Mouse (Mus musculus) kidney, embryonic 16.5 days (tissue): ENCODE measurements around the gene Rwdd1. TPM values are rescaled to one million over a fixed set of nuclear protein-coding genes. Genes with fewer than 3 reads are reported as not detected.
A peak's percentile ranks its signal among the peaks of the same experiment; 100 is the strongest.
"Not testable (repeated sequence)": the region's sequence is repeated elsewhere in the genome, so short reads cannot be mapped to it uniquely, and the experiment has no call there.

Source experiments
- ATAC-seq: fragments of 200-750 bp; cut with Nextera tagmentation; 2 replicates; pipeline ENCODE4 v1.8.0; 2017; ENCODE audit warnings: moderate TSS enrichment; ENCODE audit not compliant: low FRiP score, low TSS enrichment
- H3K27ac ChIP-seq: fragments of 300-500 bp; sonication (generic); 2 replicates; pipeline ENCODE4 v1.5.1; 2014; ENCODE audit warnings: low read length
- H3K27me3 ChIP-seq: fragments of 300-500 bp; sonication (generic); 2 replicates; pipeline ENCODE4 v1.6.1; 2014; ENCODE audit warnings: low read length, control low read depth, mixed read lengths; ENCODE audit not compliant: insufficient read depth
- H3K36me3 ChIP-seq: fragments of 300-500 bp; sonication (generic); 2 replicates; pipeline ENCODE4 v1.6.1; 2014; ENCODE audit warnings: low read length, control low read depth, mixed read lengths; ENCODE audit not compliant: insufficient read depth
- H3K4me1 ChIP-seq: fragments of 300-500 bp; sonication (generic); 2 replicates; pipeline ENCODE4 v1.6.1; 2014; ENCODE audit warnings: low read length, control low read depth, mixed read lengths; ENCODE audit not compliant: insufficient read depth
- H3K4me2 ChIP-seq: fragments of 300-500 bp; sonication (generic); replicated peaks from 2 replicates; pipeline ENCODE4 v1.6.1; 2014; ENCODE audit warnings: low read depth, low read length
- H3K4me3 ChIP-seq: fragments of 300-500 bp; sonication (generic); 2 replicates; pipeline ENCODE4 v1.5.1; 2014; ENCODE audit warnings: mild to moderate bottlenecking, low read length
- H3K9ac ChIP-seq: fragments of 300-500 bp; sonication (generic); replicated peaks from 2 replicates; pipeline ENCODE4 v1.6.1; 2014; ENCODE audit warnings: low read length
- H3K9me3 ChIP-seq: fragments of 300-500 bp; sonication (generic); 2 replicates; pipeline ENCODE4 v1.6.1; 2016; ENCODE audit warnings: low read length, control low read depth
- WGBS: fragments of 180-500 bp; shearing (Covaris S2); extraction: QIAGEN DNeasy Blood & Tissue Kit; methylation state at CpG from one replicate; pipeline ENCODE4 v1.1.7; 2014; 5-methylcytosine and 5-hydroxymethylcytosine counted together
- polyA plus RNA-seq: library from polyadenylated mRNA; unstranded; fragments of >200 nt; fragmentation: Nextera tagmentation; extraction: Ambion mirVana; gene quantifications from 2 replicates; pipeline ENCODE4 v1.2.1, GENCODE M21; 2015

Gene Rwdd1
- polyA plus RNA-seq, 1 experiment from 2014 or later = 102 TPM

DNA sequence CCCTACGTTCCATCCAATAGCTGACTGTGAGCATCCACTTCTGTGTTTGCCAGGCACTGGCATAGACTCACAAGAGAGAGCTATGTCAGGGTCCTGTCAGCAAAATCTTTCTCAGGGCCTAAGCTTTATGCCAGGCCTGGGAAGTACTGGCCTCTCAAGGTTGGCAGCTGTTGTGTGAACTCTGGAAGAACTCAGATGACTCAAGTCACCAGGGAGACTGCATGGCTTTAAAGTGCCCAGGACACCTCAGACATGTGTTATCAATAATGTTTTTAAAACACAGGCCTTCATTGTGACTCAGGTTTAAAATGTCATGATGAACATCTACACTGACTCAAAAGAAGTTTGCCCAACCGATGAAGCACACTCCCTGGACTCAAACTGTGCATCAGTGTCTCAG is 6.2 kb downstream of the Rwdd1 start:
- WGBS = 96% methylated on average over 2 of the region's 2 CpGs
- Histone ChIP-seq H3K27me3 (no peaks in the 10 kb centered on the region), H3K9ac (no peak overlapping the region), H3K36me3 (0 out of 2 replicates have a peak, but pooled peaks cover 4% of the 10 kb centered on the region), H3K27ac (no peak overlapping the region), H3K4me1 (peaks cover 6% of the 10 kb centered on the region), H3K4me2 (no peak overlapping the region), H3K9me3 (no peaks in the 10 kb centered on the region), H3K4me3 (no peak overlapping the region)
- no peak for ATAC-seq

DNA sequence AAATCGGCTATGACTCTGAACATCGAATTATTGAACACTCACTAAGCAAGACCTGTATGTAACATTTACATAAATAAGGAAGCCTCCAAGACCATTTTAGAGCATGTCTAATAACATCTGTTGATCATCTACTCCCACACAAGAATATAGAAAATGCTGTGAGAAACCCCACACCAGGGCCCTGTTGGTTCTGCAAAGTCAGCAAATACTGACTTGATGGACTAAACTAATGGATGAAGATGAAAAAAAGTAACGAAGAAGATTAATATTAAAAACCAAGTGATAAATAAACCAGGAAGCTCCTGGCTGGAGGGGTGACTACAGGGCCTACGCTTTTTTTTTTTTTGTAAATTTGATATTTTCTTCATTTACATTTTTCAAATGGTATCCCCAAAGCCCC is 6.8 kb downstream of the Rwdd1 start:
- Histone ChIP-seq H3K4me2 (no peak overlapping the region), H3K4me1 (no peaks in the 10 kb centered on the region), H3K36me3 (0 out of 2 replicates have a peak, but pooled peaks cover 9% of the 10 kb centered on the region), H3K27me3 (no peaks in the 10 kb centered on the region), H3K4me3 (no peak overlapping the region), H3K9ac (no peak overlapping the region), H3K27ac (no peak overlapping the region), H3K9me3 (no peaks in the 10 kb centered on the region)
- ATAC-seq = no peak
- 97% methylated on average over 4 of the region's 4 CpGs for WGBS

DNA sequence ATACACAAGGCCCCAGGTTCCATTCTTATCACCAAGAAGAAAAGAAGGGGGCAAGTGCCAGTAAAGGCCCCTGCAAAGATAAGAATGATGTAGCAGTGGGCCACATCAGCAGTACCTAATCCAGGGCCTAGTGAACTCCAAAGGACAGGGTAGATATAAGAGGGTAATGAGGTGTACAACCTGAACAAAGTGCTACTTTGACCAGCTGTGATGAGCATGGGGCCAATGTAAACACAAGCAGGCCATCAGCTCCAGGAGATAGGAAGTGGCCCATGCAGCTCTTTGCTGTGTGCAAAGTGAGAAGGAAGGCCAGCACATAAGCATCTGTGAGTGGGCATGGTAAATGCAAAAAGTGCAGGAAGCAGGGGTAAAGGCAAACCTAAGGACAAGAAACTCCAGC is 21.0 kb downstream of the Rwdd1 start:
- no peaks in the 10 kb centered on the region for H3K9me3 ChIP-seq
- no peak overlapping the region for H3K4me3 ChIP-seq
- H3K4me1 ChIP-seq = no peaks in the 10 kb centered on the region
- no peak overlapping the region for H3K27ac ChIP-seq
- H3K9ac ChIP-seq = no peak overlapping the region
- peaks cover 63% of the 10 kb centered on the region for H3K36me3 ChIP-seq
- no peak for ATAC-seq
- H3K4me2 ChIP-seq = no peak overlapping the region
- no peaks in the 10 kb centered on the region for H3K27me3 ChIP-seq

DNA sequence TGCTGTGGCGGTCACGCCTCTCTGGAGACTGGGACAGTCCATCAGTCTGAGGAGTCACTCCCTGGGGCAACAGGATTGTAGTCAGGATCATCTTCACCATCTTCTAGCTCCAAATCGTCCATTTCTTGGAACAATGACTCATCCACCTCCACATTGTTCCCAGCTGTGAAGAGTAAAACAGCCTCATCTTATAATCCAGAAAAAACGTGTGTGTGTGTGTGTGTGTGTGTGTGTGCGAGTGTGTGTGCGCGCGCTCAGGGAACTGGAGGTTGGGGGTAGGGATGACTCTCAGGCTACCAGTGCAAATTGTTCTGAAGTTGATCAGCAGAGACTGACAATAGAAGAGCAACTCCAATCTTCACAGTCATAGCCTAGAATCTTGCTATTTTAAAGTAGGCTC is 22.7 kb downstream of the Rwdd1 start:
- ATAC-seq, H3K4me1 ChIP-seq, H3K4me3 ChIP-seq, H3K27me3 ChIP-seq, H3K27ac ChIP-seq, H3K9ac ChIP-seq, H3K9me3 ChIP-seq, H3K4me2 ChIP-seq: not testable (repeated sequence)
- H3K36me3 ChIP-seq = peaks cover 67% of the 10 kb centered on the region
- 96% methylated on average over 6 of the region's 8 CpGs for WGBS

DNA sequence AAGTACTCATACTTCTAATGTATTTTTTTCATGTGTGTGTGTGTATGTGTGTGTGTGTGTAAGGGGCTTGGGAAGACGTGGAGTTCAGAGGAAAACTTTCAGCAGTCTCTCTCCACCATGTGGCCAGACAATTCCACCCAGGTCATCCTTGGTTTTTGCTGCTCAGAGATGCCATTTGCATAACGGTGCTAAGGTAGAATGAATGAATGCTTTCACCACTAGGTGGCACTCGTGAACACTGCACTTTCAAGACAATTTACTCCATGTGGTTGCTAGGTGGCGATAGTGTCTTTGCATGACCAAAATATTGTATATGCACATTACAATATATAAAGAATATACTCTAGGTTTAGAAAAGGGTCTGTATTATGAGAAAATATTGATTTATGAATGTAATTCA is 32.7 kb downstream of the Rwdd1 start:
- Histone ChIP-seq H3K4me2 (no peak overlapping the region), H3K36me3 (0 out of 2 replicates have a peak, but pooled peaks cover 6% of the 10 kb centered on the region), H3K4me3 (no peak overlapping the region), H3K27me3 (no peaks in the 10 kb centered on the region), H3K9me3 (no peaks in the 10 kb centered on the region), H3K27ac (no peak overlapping the region), H3K4me1 (no peaks in the 10 kb centered on the region), H3K9ac (no peak overlapping the region)
- whole genome bisulfite sequencing = 22% methylated on average over 4 of the region's 4 CpGs
- peak; percentile 61; the same call in 1 of the 2 replicates for ATAC-seq

DNA sequence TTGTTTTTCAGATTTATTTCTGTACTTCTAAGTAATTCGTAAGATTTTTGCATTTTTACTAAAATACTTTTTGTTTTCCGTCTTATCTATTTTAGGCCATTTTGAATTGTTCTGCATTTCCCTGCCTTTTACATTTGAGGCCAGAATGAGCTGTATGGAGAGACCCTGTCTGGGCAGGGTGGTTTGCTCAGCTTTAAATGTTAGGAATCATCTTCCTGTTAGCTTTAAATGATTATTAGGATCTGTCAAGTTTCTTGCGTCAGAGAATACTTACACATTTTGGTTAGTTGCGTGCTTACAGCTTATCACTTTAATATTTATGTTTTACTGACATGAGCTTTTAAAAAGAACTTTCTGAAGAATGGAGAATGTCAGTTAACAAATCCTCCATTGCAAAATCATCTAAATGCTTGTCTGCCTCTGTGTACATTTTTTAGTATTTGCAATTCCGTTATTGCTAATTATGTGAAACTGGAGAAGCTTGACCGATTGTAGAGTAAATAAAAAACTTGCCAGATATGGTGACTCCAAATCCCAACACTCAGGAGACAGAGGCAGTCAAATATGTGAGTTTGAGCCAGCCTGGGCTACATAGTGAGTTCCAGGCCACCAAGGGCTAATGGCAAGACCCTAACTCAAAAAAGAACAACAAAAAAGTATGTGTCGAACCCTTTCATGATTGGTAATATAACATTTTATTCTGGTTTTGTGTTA is 44.5 kb downstream of the Rwdd1 start:
- Histone ChIP-seq H3K9ac (no peak overlapping the region), H3K9me3 (peaks cover 7% of the 10 kb centered on the region; the same call in 1 of the 2 replicates), H3K4me1 (no peaks in the 10 kb centered on the region), H3K4me2 (no peak overlapping the region), H3K27me3 (no peaks in the 10 kb centered on the region), H3K36me3 (no peaks in the 10 kb centered on the region), H3K4me3 (no peak overlapping the region), H3K27ac (no peak overlapping the region)
- no peak for ATAC-seq
- 89% methylated on average over 7 of the region's 7 CpGs for WGBS

DNA sequence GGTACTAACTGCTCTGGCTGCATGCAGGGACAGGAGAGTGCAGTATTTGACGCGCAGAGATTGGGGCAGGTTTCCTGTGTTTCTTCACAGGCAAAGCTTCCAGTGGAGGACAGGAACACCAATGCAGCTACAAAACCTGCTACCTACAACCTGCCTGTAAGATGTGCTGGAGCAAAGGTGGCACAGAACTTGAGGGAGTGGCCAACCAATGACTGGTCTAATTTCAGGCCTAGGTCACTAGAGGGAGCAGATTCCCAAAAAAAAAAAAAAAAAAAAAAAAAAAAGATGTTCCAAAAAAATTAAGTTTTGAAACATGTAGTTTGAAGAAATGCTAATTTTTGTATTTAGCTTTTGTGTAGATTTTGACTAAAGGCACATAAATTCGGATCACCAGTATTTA is 66.9 kb downstream of the Rwdd1 start:
- no peak for ATAC-seq
- H3K27me3 ChIP-seq = no peaks in the 10 kb centered on the region
- no peak overlapping the region for H3K4me2 ChIP-seq
- H3K9ac ChIP-seq = no peak overlapping the region
- H3K9me3 ChIP-seq = no peaks in the 10 kb centered on the region
- H3K36me3 ChIP-seq = peaks cover 4% of the 10 kb centered on the region; the same call in 1 of the 2 replicates
- 64% methylated on average over 3 of the region's 3 CpGs for WGBS
- peaks cover 6% of the 10 kb centered on the region for H3K4me1 ChIP-seq
- no peak overlapping the region for H3K27ac ChIP-seq
- no peak overlapping the region for H3K4me3 ChIP-seq

DNA sequence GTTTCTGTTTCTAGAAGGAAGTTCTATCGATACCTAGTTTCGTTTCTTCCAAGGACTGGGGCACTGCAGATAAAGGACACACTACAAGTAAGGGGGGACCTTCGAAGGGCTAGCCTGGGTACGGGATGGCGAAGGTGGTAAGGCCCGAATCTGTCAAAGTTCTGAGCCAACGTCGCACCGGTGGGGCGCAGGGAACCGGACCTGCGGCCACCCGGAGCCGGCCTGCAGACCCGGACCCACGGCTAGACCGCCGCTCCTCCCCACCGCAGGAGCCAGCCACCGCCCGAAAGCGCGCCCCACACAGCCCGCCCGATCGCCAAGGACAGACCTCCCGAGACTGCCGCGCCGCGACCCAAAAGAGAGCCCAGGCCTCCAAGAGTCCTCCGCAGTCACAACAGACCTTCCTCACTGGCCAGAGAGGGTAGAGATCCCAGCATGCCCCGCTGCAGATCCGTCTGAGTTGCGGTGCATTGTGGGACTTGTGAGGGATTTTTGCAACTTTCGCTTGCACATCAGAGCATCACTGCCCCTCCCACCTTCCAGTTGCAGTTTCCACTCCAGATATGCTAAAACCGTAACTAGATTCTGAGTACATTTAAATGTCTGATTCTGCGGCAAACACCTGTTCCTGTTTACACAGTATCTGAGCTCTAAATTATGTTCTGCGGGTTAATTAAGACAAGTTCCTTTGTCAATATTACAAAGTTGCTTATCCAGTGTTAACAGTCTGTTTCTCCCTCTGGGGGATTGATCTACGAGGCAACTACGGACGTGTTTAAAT is 68.4 kb downstream of the Rwdd1 start, which contains the start of gene Zup1:
TSS of gene Zup1 (minus strand) at position 467 of the 781 bp plus-strand sequence.
- ATAC-seq = peak; percentile 98
- Histone ChIP-seq H3K4me2 (peak within 1 kb of the TSS; percentile 82), H3K36me3 (peaks cover 4% of the 10 kb centered on the region; the same call in 1 of the 2 replicates), H3K9ac (peak within 1 kb of the TSS; percentile 84), H3K4me1 (peaks cover 6% of the 10 kb centered on the region), H3K27ac (peak within 1 kb of the TSS; percentile 55), H3K9me3 (no peaks in the 10 kb centered on the region), H3K4me3 (peak within 1 kb of the TSS; percentile 63), H3K27me3 (no peaks in the 10 kb centered on the region)
- 2% methylated on average over 42 of the region's 42 CpGs for WGBS
